Mouse (Mus musculus): ENCODE results near the gene Vdac1.

The Vdac1 gene

DNA sequence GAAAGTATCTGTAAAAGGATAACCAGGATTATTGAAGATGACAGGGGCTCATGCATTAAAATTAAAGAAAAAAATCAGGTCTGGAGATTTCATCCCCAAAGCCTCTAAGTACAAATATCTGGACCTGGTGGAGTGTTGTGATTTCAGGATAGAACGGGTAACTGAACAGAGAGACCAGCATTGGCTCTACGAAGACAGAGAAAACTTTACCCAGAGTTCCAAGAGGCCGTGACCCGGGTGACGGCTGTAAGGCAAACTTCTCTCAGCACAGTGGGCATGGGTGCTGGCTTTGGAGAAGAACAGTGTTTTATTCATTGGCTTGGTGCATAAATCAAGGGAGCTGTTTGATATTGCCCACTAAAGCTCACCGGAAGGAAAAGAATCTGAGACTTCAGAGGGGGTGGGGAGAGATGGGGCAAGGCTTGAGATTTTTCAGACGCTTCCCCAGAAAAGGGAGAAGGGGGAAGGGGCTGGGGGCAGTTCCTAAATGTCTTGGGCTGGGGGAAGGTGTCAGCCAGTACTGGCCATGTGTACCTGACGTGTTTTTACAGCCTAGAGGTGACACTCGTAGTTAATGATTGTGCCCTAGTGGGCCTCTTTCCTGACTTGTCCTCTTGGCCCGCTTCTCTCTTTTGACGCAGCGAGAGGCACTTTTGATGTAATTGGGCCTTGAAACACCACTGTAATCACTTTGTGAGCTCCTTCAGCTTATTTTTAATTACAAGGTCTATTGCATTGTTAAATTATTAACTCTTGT lies 59.8 kb downstream of the Vdac1 start:
- DNase-seq (ENCODE audit: low spot score) = no peak

DNA sequence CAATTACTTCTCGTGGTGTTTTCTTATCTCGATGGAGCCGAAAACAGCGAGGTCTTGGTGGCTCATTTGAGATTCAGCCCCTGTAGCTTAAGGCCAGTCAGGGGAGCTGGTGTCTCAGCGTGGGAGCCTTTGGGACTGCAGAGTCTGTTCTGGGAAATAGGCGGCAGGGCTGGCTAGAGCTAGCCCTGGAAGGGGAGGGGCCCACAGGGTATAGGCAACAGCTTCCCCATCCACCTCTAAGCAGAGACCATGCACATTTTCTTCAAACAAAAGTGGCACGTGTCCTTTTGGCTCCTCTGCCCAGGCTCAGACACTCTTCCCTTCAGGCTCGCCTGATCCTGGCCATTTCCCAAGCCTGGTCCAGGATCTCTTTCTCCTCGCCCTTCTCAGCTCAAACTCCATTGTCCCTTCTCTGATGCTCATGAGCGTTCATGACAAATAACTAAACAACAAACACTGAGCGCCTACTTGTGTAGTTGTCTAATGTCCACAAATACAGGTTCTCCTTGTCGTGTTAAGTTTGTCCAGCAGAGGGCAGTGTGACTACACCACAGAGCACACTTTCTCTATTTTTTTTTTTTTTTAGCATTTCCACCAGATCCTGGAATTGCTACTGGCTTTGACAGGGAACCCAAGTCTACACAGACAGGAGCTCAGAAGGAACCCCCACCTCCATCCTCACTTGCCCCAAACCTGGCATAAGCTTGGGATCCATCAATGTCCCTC lies 60.6 kb downstream of the Vdac1 start:
- no peak for DNase-seq (ENCODE audit: low spot score)

DNA sequence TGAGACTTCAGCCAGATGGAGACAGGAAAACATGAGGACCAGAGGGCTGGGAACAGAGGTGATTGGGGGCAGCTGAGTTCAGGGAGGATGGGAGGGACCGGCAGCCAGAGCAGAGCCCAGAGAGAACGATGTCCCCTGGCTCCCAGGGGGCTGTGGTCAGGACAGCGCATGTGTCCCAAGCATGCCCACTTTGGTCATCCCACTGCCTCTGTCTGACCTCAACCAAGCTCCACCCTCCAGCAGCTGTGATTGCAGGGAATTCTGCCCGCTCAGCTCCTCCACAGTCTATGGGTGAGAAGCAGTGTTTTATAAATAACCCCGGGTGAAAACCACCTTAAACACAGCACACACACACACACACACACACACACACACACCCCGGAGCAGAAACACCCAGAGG lies 68.8 kb downstream of the Vdac1 start:
- no peak for DNase-seq (ENCODE audit: low spot score)

DNA sequence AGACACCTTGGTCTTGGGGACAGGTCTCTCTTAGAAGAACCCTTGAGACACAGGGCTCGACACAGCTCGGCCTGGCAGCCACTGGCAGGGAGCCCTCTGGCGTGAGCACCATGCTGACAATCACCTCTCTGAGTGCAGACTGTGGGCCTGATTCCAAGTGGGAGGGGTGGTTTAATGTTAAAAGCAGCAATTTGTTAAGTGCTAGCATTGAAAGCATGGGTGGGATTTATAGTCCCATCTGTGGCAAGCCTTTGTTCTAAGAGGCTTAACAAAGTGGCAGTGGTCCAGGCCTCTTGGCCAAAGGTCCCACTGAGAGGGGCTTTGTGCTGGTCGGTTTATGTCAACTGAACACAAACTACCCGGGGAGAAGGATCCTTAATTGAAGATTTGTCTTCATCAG lies 70.9 kb downstream of the Vdac1 start:
- DNase-seq (ENCODE audit: low spot score) = no peak

DNA sequence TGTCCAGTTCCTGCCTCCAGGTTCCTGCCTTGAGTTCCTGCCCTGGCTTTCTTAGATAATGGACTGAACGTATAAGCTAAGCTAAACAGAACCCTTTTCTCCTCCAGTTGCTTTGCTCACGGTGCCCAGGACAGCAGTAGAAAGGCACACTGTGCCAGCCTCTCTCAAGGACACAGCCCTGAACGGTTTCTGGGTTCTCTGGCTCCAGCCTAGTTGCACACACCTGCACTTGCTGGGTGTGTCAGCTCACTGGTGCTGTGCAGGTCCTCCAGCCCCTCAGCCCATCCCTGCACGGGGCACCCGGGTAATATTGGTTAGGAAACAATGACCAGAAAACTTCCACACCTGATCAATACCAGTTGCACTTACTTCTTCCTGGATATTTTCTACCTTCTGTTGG lies 71.5 kb downstream of the Vdac1 start:
- no peak for DNase-seq (ENCODE audit: low spot score)

DNA sequence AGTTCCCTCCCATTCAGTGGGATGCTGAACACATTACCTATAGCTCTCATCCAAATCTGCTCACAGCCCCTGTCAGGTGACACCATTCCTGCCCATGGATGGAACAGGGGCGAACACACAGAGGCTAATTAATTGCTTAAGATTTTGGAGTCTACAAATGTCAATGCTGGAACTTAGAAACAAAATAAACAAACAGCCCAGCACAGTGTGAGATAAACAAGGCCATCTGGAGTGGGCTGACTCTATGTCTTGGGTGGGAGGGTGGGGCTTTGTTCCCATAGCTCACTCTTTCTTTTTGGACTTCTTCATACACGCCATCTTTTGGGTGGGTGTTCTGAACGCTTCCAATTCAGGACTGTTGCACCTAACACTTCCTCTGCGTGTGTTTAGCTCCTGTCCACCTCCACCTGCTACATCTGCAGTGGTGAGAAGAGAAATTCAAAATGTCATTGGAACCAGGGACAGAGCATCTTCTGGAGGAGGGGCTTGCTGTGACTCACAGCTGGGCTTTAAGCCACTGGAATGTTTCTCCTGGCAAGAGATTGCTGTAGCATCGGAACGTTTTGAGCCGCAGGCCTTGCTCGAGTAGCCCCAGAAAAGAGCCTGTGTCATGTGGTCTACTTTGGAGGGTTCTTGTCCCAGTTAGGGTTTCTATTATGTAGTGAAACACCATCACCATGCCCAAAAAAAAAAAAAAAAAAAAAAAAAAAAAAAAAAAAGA lies 72.6 kb downstream of the Vdac1 start:
- DNase-seq (ENCODE audit: low spot score) = no peak

DNA sequence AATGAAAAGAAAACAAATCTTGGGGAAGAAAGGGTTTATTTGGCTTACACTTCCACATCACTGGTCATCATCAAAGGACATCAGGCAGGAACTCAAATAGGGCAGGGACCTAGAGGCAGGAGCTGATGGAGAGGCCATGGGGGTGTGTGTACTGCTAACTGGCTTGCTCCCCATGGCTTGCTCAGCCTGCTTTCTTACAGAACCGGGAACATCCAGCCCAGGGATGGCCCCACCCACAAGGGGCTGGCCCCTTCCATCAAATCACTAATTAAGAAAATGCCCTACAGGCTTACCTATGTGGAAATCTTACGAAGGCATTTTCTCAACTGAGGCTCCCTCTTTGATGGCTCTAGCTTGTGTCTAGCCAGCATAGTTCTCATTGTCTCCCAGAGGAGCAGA lies 73.1 kb downstream of the Vdac1 start:
- DNase-seq (ENCODE audit: low spot score) = no peak

DNA sequence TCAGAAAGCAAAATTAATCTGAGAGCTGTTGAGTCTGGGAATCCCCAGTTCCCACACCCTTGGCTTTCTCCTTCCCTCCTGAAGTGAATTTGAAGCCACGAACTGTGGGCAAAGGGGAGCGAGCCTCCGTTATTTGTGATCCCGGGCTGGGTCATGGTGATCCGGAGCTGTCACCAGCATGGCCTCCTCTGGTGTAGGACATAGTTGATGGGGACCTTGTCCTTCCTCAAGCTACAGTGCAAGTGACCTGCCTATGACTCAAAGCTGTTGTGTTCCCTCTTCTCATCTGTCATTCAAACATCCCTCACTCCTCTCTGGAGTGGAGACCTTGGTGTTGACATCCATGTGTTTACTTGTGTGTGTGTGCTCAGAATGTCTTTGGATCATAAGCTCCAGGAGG lies 74.8 kb downstream of the Vdac1 start:
- no peak for DNase-seq (ENCODE audit: low spot score)

DNA sequence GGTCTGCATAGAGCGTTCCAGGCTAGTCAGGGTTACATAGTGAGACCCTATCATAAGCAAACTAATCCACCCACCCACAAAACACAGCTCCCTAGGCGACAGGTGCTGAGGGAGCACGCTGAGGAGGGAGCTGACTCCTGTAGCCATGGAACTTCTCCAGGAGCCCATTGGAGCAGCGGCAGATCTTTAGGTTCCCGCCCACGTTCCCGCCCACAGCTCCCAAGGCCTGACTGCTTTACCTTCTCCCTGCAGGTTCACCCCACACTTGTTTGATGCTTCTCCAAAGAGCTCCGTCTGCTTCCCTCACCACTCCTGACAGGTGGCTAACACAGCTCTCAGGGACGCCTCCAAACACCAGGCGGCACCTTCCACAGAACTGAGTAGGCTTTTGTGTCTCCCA lies 76.5 kb downstream of the Vdac1 start:
- no peak for DNase-seq (ENCODE audit: low spot score)

Measured in ovary, adult 18-20 months (tissue).